Mouse (Mus musculus): Measurements from ENCODE around the gene Jdp2.

The Jdp2 gene

GRCm38 (mm10) chr12:85598611-85599477, at the start of gene Jdp2:
Gene Jdp2, plus strand, starts transcription at chr12:85599027.
- peak; percentile 28 for DNase-seq (ENCODE audit: low spot score)

GRCm38 (mm10) chr12:85549661-85550060, 49.2 kb upstream of the Jdp2 start:
- DNase-seq (ENCODE audit: low spot score) = no peak

GRCm38 (mm10) chr12:85550435-85550834, 48.4 kb upstream of the Jdp2 start:
- DNase-seq (ENCODE audit: low spot score) = no peak

GRCm38 (mm10) chr12:85559299-85559698, 39.5 kb upstream of the Jdp2 start:
- DNase-seq (ENCODE audit: low spot score) = no peak

- no peak for DNase-seq (ENCODE audit: low spot score)
Measured at GRCm38 (mm10) chr12:85565441-85565840, 33.4 kb upstream of the Jdp2 start.

GRCm38 (mm10) chr12:85568298-85568697, 30.5 kb upstream of the Jdp2 start:
- DNase-seq (ENCODE audit: low spot score) = no peak

GRCm38 (mm10) chr12:85569393-85570157, 29.3 kb upstream of the Jdp2 start:
- no peak for DNase-seq (ENCODE audit: low spot score)

GRCm38 (mm10) chr12:85570158-85570540, 28.7 kb upstream of the Jdp2 start:
- no peak for DNase-seq (ENCODE audit: low spot score)

GRCm38 (mm10) chr12:85571312-85571711, 27.5 kb upstream of the Jdp2 start:
- DNase-seq (ENCODE audit: low spot score) = no peak

- DNase-seq (ENCODE audit: low spot score) = no peak
Measured at GRCm38 (mm10) chr12:85572047-85572475, 26.8 kb upstream of the Jdp2 start.

- DNase-seq (ENCODE audit: low spot score) = no peak
Measured at GRCm38 (mm10) chr12:85574806-85575495, 23.9 kb upstream of the Jdp2 start.

- no peak for DNase-seq (ENCODE audit: low spot score)
Measured at GRCm38 (mm10) chr12:85575496-85575840, 23.4 kb upstream of the Jdp2 start.

- DNase-seq (ENCODE audit: low spot score) = no peak
Measured at GRCm38 (mm10) chr12:85581261-85582066, 17.4 kb upstream of the Jdp2 start.

GRCm38 (mm10) chr12:85582067-85582316, 16.8 kb upstream of the Jdp2 start:
- DNase-seq (ENCODE audit: low spot score) = no peak

GRCm38 (mm10) chr12:85585761-85586258, 13.0 kb upstream of the Jdp2 start:
- DNase-seq (ENCODE audit: low spot score) = no peak

GRCm38 (mm10) chr12:85589870-85590382, 8.9 kb upstream of the Jdp2 start:
- DNase-seq (ENCODE audit: low spot score) = no peak

GRCm38 (mm10) chr12:85592943-85593342, 5.9 kb upstream of the Jdp2 start:
- peak; percentile 33 for DNase-seq (ENCODE audit: low spot score)

- no peak for DNase-seq (ENCODE audit: low spot score)
Measured at GRCm38 (mm10) chr12:85594390-85594789, 4.4 kb upstream of the Jdp2 start.

GRCm38 (mm10) chr12:85598053-85598452, 774 bp upstream of the Jdp2 start:
- DNase-seq (ENCODE audit: low spot score) = no peak

- peak; percentile 14 for DNase-seq (ENCODE audit: low spot score)
Measured at GRCm38 (mm10) chr12:85599478-85600152, 788 bp downstream of the Jdp2 start.

GRCm38 (mm10) chr12:85600637-85601036, 1.8 kb downstream of the Jdp2 start:
- no peak for DNase-seq (ENCODE audit: low spot score)

All from T-cell, adult 2 months (primary cell).